Mouse (Mus musculus): ENCODE data around the gene Rab31. TPM values are rescaled to one million over a fixed set of nuclear protein-coding genes. Genes with fewer than 3 reads are reported as not detected.
A peak's percentile ranks its signal among the peaks of the same experiment; 100 is the strongest.

Rab31 gene
- polyA plus RNA-seq, 1 experiment from 2014 or later = 4.5 TPM

DNA sequence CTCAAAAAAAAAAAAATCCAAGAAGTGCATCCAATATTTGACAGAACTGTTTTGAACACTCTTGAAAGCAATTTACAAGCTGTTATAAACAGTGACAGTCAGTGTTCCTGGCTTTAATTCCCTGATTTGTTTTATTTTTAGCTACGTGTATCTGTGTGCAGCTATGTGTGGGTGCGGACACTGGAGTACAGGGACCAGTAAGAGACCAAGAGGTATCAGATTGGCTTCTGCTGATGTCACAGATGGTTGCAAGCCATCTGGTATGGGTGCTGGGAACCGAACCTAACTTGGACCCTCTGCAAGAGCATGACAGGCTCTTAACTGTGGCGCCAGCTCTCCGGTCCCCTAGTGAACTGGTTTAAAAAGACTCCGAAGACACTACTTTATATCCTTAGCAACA, 19.4 kb downstream of the Rab31 start:
- no peak overlapping the region for H3K27ac ChIP-seq
- H3K36me3 ChIP-seq = no peaks in the 10 kb centered on the region
- no peaks in the 10 kb centered on the region for H3K9me3 ChIP-seq (replicated peaks)
- no peaks in the 10 kb centered on the region for H3K27me3 ChIP-seq
- H3K4me1 ChIP-seq (replicated peaks) = no peaks in the 10 kb centered on the region
- H3K4me3 ChIP-seq (replicated peaks) = no peak overlapping the region
- H3K9ac ChIP-seq = no peak overlapping the region
- no peak for ATAC-seq (ENCODE audit: low read depth)
- no peak for DNase-seq
- 79% methylated on average over 6 of the region's 6 CpGs for WGBS (ENCODE audit: insufficient replicate concordance)
- H3K4me2 ChIP-seq = no peak overlapping the region

DNA sequence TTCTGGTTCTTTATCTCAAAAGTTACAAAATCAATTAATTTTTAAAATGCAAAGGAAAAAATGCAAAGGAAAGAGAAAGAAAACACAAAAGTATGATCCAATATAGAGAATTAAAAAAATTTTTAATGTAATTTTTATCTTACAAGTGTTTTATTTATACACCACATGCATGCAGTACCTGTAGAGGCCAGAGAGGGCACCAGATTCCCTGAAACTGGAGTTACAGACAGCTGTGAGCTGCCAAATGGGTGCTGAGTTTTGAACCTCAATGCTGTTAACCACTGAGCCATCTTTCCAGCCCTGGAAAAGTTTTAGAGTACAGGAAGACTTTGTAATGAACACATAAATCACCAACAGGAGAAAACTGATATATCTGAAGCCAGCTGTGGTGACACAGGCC, 22.3 kb downstream of the Rab31 start:
- H3K9me3 ChIP-seq (replicated peaks) = no peaks in the 10 kb centered on the region
- DNase-seq = no peak

DNA sequence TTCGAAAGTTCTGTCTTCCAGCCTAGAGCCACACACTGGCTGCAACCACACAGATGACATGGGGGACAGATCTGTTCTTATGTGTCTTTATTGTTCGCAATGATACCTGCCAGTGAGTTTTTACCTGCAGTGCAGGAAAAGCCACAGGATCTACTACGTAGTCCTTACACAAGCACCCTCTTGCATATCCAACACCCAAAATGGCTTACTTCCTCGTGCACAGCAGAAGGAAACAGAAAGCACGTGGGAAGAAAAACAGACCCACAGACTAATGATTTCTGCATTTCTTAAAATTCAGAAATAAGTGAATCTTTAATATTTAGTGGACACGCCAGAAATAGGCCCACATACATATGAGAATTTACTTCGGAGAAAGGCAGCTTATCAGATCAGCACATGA, 22.7 kb downstream of the Rab31 start:
- no peak overlapping the region for H3K4me2 ChIP-seq
- ATAC-seq (ENCODE audit: low read depth) (no peak), DNase-seq (no peak)
- H3K9ac ChIP-seq = no peak overlapping the region
- H3K27ac ChIP-seq = no peak overlapping the region
- no peaks in the 10 kb centered on the region for H3K9me3 ChIP-seq (replicated peaks)
- H3K36me3 ChIP-seq = no peaks in the 10 kb centered on the region
- WGBS (ENCODE audit: insufficient replicate concordance) = 66% methylated on average over 7 of the region's 7 CpGs
- no peaks in the 10 kb centered on the region for H3K4me1 ChIP-seq (replicated peaks)
- H3K27me3 ChIP-seq = no peaks in the 10 kb centered on the region
- H3K4me3 ChIP-seq (replicated peaks) = no peak overlapping the region

More for the DNA sequence above, 22.3 kb downstream of the Rab31 start:
- no peaks in the 10 kb centered on the region for H3K4me1 ChIP-seq (replicated peaks)
- ATAC-seq (ENCODE audit: low read depth) = no peak
- H3K27ac ChIP-seq = no peak overlapping the region
- H3K36me3 ChIP-seq = no peaks in the 10 kb centered on the region
- H3K4me3 ChIP-seq (replicated peaks) = no peak overlapping the region
- no peak overlapping the region for H3K9ac ChIP-seq
- H3K27me3 ChIP-seq = no peaks in the 10 kb centered on the region
- H3K4me2 ChIP-seq = no peak overlapping the region

DNA sequence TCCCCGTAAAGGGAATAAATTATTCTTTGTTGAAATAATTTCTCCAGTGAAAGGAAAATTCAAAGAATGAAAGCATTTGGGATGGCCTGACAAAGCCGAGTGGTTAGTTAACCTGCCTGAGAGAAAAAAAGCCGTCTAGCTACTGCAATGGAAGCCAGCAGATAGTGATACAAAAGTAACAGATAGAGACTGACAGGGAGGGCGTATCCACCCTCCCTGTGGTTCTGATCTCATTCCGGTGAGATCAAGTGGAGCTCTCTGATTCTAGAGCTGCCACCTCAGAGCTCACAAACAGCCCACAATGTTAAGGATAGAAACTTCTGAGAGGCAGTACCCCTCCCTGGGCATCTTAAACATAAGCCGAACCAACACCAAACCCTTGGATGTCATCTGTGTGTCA, 23.6 kb downstream of the Rab31 start:
- ATAC-seq (ENCODE audit: low read depth) (no peak), DNase-seq (no peak)
- Histone ChIP-seq H3K27ac (no peak overlapping the region), H3K4me2 (no peak overlapping the region), H3K9ac (no peak overlapping the region), H3K9me3 (replicated peaks) (no peaks in the 10 kb centered on the region), H3K36me3 (no peaks in the 10 kb centered on the region), H3K4me3 (replicated peaks) (no peak overlapping the region), H3K27me3 (no peaks in the 10 kb centered on the region), H3K4me1 (replicated peaks) (no peaks in the 10 kb centered on the region)
- WGBS (ENCODE audit: insufficient replicate concordance) = 60% methylated on average over 6 of the region's 6 CpGs

DNA sequence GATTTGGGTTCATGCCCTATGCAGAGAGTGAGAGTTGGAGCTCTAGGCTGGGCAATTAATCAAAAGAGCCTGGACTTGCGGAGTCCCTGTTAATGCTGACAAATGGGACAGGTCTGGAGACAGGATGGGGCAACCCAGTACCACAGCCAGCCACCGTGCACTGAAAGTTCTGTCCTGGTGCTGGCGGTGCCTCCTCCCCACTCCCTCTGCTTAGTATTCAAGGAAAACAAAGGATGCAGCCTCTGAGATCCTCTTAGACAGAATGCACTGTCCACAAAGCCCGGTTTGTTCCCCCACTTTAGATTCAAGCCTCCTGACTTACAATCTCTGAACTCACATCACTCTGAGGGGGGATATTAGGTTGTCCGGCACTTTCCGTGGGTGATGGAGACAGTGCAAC, 26.2 kb downstream of the Rab31 start:
- Histone ChIP-seq H3K9ac (no peak overlapping the region), H3K27me3 (no peaks in the 10 kb centered on the region), H3K4me1 (replicated peaks) (no peaks in the 10 kb centered on the region), H3K4me2 (no peak overlapping the region), H3K9me3 (replicated peaks) (no peaks in the 10 kb centered on the region), H3K27ac (no peak overlapping the region), H3K36me3 (no peaks in the 10 kb centered on the region), H3K4me3 (replicated peaks) (no peak overlapping the region)
- ATAC-seq (ENCODE audit: low read depth) (no peak), DNase-seq (no peak)
- WGBS (ENCODE audit: insufficient replicate concordance) = 74% methylated on average over 6 of the region's 6 CpGs

DNA sequence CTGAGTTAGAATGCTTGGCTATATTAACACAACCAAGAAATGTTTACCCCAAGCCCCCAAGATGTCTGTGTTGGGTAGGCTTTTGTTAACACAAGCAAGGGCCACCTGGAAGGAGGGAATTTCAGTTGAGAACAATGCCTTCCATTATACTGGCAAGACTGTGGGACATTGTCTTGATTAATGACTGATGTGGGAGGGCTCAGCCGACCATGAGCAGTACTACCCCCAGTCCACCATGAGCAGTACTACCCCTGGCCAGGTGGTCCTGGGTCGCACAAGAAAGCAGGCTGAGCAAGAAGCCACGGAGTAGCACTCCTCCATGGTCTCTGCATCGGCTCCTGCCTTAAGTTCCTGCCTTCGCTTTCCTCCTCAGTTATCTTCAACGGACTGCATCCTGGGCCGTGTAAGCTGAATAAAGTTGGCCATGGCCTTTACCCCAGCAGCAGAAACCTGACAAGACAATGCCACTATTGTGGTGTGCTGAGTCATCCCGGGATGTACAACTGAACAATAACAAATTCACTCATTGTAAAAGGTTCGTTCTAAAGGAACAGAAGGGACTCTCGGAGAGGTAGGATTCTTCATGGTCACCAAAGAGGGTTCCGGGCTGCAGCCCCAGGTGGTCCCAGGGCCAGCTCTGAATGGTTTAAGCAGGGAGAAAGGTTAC, 28.8 kb downstream of the Rab31 start:
- 71% methylated on average over 11 of the region's 11 CpGs for WGBS (ENCODE audit: insufficient replicate concordance)
- H3K4me3 ChIP-seq (replicated peaks) = no peak overlapping the region
- H3K36me3 ChIP-seq = no peaks in the 10 kb centered on the region
- H3K9me3 ChIP-seq (replicated peaks) = no peaks in the 10 kb centered on the region
- H3K4me1 ChIP-seq (replicated peaks) = no peaks in the 10 kb centered on the region
- DNase-seq = no peak
- no peak overlapping the region for H3K27ac ChIP-seq
- H3K27me3 ChIP-seq = no peaks in the 10 kb centered on the region
- H3K9ac ChIP-seq = no peak overlapping the region
- H3K4me2 ChIP-seq = no peak overlapping the region
- no peak for ATAC-seq (ENCODE audit: low read depth)

DNA sequence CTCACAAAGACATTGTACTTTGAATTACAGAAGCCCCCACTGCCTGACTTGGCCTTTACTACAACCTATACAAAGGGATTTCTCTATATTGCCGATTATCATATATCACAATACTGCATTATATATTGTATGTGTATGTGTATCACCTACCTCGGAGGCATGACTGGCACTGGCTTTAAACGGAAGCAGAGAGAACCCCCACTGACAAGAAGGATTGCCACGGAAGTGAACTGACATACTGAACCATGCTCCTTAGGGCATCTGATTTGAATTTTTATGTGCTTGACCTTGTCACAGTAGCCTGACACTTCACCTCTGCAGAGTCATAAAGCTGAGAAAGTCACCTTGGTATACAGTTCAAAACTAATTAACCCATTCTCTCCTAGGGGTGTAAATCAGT, 29.6 kb downstream of the Rab31 start:
- WGBS (ENCODE audit: insufficient replicate concordance) = 64% methylated on average over 4 of the region's 4 CpGs

DNA sequence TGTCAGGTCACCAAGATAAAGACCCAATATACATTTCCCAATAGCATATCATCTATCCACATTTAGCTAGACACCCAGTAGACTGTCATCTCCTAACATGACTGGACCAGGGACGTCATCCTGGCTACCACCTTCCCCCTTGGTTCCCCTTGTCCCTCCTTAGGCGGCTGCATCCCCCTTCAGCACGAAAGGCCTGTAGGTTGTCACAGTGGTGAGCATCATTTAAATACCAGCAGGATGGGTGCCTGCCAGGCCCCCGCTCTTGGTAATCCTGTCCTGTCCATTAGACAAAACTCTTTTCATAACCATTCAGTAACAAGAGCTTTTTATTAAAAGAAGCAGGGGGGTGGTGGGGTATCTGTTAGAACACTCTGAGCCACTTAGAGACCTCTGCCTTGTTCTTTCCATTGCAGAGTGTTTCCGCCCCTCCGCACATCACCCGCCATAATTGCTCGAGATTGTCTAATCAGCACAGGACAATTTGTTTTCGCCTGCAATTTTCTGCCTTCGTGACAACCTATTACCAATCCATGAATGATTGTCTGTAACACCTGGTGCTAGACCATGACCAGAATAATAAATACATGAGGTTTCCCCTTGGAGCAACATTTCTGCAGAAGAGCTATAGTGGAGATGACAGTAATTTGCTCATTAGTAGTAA, 30.2 kb downstream of the Rab31 start:
- Histone ChIP-seq H3K4me2 (no peak overlapping the region), H3K27me3 (no peaks in the 10 kb centered on the region), H3K4me3 (replicated peaks) (no peak overlapping the region), H3K4me1 (replicated peaks) (no peaks in the 10 kb centered on the region; the same call in 1 of the 2 replicates), H3K9me3 (replicated peaks) (no peaks in the 10 kb centered on the region), H3K27ac (no peak overlapping the region), H3K9ac (no peak overlapping the region), H3K36me3 (no peaks in the 10 kb centered on the region)
- WGBS (ENCODE audit: insufficient replicate concordance) = 79% methylated on average over 10 of the region's 10 CpGs
- ATAC-seq (ENCODE audit: low read depth) (no peak), DNase-seq (no peak)

More for the DNA sequence above, 29.6 kb downstream of the Rab31 start:
- Histone ChIP-seq H3K9ac (no peak overlapping the region), H3K4me2 (no peak overlapping the region), H3K36me3 (no peaks in the 10 kb centered on the region), H3K27me3 (no peaks in the 10 kb centered on the region), H3K4me3 (replicated peaks) (no peak overlapping the region), H3K4me1 (replicated peaks) (no peaks in the 10 kb centered on the region), H3K9me3 (replicated peaks) (no peaks in the 10 kb centered on the region), H3K27ac (no peak overlapping the region)
- DNase-seq (no peak), ATAC-seq (ENCODE audit: low read depth) (no peak)

DNA sequence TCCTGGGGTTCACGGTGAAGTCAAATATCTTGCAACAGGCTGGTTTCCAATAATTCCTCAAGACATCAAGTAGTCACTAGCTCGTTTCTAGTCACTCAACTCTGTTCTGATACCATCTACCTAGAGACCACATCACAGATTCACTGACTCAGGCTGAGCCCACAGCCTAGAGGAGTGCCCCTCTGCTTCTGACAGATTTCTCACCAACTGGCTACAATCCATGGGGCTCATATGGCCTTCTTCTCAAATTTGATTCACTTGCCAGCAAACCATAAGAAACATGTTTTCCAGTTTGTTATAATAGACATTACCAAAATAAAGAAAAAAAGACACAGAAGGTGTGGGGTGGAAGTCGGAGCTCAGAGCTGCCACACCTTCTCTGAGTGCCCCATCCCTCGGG, 31.0 kb downstream of the Rab31 start:
- no peaks in the 10 kb centered on the region; the same call in 1 of the 2 replicates for H3K4me1 ChIP-seq (replicated peaks)
- no peak overlapping the region for H3K9ac ChIP-seq
- no peak overlapping the region for H3K4me3 ChIP-seq (replicated peaks)
- WGBS (ENCODE audit: insufficient replicate concordance) = 56% methylated on average over 4 of the region's 4 CpGs
- ATAC-seq (ENCODE audit: low read depth) = no peak
- H3K36me3 ChIP-seq = no peaks in the 10 kb centered on the region
- H3K27me3 ChIP-seq = no peaks in the 10 kb centered on the region
- no peak for DNase-seq
- H3K27ac ChIP-seq = no peak overlapping the region
- no peak overlapping the region for H3K4me2 ChIP-seq
- no peaks in the 10 kb centered on the region for H3K9me3 ChIP-seq (replicated peaks)

DNA sequence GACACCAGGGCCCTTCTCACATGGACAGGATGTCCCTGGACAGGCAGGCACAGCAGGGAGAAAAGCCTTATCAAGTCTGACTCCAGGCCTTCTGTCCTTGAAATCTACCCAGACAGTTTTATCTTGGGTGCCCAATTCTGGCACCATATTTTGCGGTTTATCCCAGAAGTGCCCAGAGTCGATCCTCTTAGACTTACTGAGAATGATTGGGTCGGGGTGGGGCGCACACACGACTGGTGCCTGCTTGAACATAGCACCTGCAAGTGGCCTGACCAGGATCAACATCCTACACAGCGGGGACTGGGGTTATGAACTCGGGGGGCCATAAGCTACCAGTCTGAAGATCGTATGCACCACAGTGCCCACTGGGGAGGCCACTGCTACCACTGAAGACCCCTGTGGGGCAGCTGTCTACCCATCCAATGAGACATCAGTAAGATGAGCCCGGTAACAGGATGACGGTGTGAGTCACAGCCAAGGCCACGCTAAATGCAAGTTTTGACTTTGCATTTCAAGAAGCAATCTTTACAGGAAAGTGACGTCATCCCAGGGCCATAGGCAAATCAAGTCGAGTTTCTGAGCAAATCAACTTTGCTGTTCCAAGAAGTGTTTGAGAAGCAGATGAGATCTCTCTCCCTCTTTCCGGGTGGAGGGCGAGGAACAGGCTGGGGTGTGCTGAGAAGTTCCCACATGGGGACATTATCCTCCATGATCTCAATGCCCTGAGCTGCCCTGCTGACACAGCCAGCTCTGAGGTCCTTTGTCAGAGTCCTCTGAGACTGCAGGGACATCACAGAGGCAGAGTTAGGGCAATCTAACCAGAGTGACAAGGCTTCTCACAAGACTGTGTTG, 32.5 kb downstream of the Rab31 start:
- H3K4me3 ChIP-seq (replicated peaks) = no peak overlapping the region
- H3K36me3 ChIP-seq = no peaks in the 10 kb centered on the region
- H3K27ac ChIP-seq = no peak overlapping the region
- DNase-seq (no peak), ATAC-seq (ENCODE audit: low read depth) (no peak)
- H3K4me2 ChIP-seq = no peak overlapping the region
- no peaks in the 10 kb centered on the region; the same call in 1 of the 2 replicates for H3K4me1 ChIP-seq (replicated peaks)
- no peaks in the 10 kb centered on the region for H3K27me3 ChIP-seq
- H3K9ac ChIP-seq = no peak overlapping the region
- WGBS (ENCODE audit: insufficient replicate concordance) = 63% methylated on average over 15 of the region's 15 CpGs
- H3K9me3 ChIP-seq (replicated peaks) = no peaks in the 10 kb centered on the region

DNA sequence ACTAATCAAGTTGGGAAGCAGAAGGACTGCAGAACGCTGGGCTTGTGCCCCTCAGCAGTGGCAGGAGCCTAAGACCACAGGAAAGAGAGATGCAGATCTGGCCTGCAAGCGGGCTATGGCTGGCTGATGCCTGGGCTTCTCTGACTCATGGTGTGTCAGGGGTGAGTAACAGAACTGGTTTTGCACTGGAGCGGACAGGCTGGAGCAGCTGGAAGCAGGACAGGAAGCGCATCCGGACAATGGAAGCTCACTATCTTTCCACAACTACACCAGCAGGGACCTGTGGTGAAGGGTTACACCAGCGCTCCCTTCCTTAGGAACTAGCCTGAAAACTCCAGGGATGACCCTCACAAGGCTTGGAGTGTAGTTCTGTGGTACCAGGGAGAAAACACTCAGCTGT, 34.9 kb downstream of the Rab31 start:
- H3K36me3 ChIP-seq = no peaks in the 10 kb centered on the region
- WGBS (ENCODE audit: insufficient replicate concordance) = 50% methylated on average over 6 of the region's 6 CpGs
- DNase-seq = no peak
- no peaks in the 10 kb centered on the region; the same call in 1 of the 2 replicates for H3K4me1 ChIP-seq (replicated peaks)
- peak overlapping the region; percentile 34; the same call in 1 of the 2 replicates for H3K27ac ChIP-seq
- no peaks in the 10 kb centered on the region for H3K27me3 ChIP-seq
- no peak overlapping the region for H3K4me2 ChIP-seq
- 0 out of 2 replicates have a peak, but pooled peaks have one; percentile 34 for ATAC-seq (ENCODE audit: low read depth)
- H3K9ac ChIP-seq = no peak overlapping the region
- no peak overlapping the region for H3K4me3 ChIP-seq (replicated peaks)
- H3K9me3 ChIP-seq (replicated peaks) = no peaks in the 10 kb centered on the region

Measured in liver, embryonic 13.5 days (tissue).